Mouse (Mus musculus) midbrain, postnatal 0 days (tissue): ENCODE results near the gene Tbc1d25. TPM values are rescaled to one million over a fixed set of nuclear protein-coding genes. Genes with fewer than 3 reads are reported as not detected.

ENCODE experiments used
- ATAC-seq: fragments of 200-750 bp; cut with Nextera tagmentation; 2 replicates; pipeline ENCODE4 v1.8.0; 2017; ENCODE audit warnings: moderate number of reproducible peaks, mild to moderate bottlenecking, moderate TSS enrichment, moderate library complexity; ENCODE audit not compliant: low FRiP score
- DNase-seq: peaks from one replicate; pipeline ENCODE4 v3.0.0-alpha.2; 2015; ENCODE audit warnings: low spot score
- H3K27ac ChIP-seq: fragments of 300-500 bp; sonication (generic); 2 replicates; pipeline ENCODE4 v1.5.1; 2014; ENCODE audit warnings: low read depth, mild to moderate bottlenecking, low read length, mixed read lengths
- H3K27me3 ChIP-seq: fragments of 300-500 bp; sonication (generic); 2 replicates; pipeline ENCODE4 v1.6.1; 2014; ENCODE audit warnings: low read length, control low read depth, mixed read lengths; ENCODE audit not compliant: insufficient read depth
- H3K36me3 ChIP-seq: fragments of 300-500 bp; sonication (generic); 2 replicates; pipeline ENCODE4 v1.6.1; 2014; ENCODE audit warnings: low read length, control low read depth, mixed read lengths; ENCODE audit not compliant: insufficient read depth
- H3K4me1 ChIP-seq: fragments of 300-500 bp; sonication (generic); 2 replicates; pipeline ENCODE4 v1.6.1; 2014; ENCODE audit warnings: mild to moderate bottlenecking, control low read depth, antibody characterized with exemption, low read length, mixed read lengths; ENCODE audit not compliant: insufficient read depth
- H3K4me2 ChIP-seq: fragments of 300-500 bp; sonication (generic); 2 replicates; pipeline ENCODE4 v1.6.1; 2014; ENCODE audit warnings: low read depth, mild to moderate bottlenecking, low read length, mixed read lengths; ENCODE audit not compliant: poor library complexity, severe bottlenecking
- H3K4me3 ChIP-seq: fragments of 300-500 bp; sonication (generic); 2 replicates; pipeline ENCODE4 v1.5.1; 2014; ENCODE audit warnings: low read depth, mild to moderate bottlenecking, low read length, moderate library complexity
- H3K9ac ChIP-seq: fragments of 300-500 bp; sonication (generic); replicated peaks from 2 replicates; pipeline ENCODE4 v1.6.1; 2014; ENCODE audit warnings: mild to moderate bottlenecking, low read length, moderate library complexity, mixed read lengths; ENCODE audit not compliant: poor library complexity, severe bottlenecking
- H3K9me3 ChIP-seq: fragments of 300-500 bp; sonication (generic); 2 replicates; pipeline ENCODE4 v1.6.1; 2016; ENCODE audit warnings: low read length, control low read depth
- CTCF ChIP-seq: IDR thresholded peaks from 2 replicates; pipeline ENCODE4 v1.5.1; 2016; ENCODE audit warnings: antibody characterized with exemption, mild to moderate bottlenecking
- WGBS: fragments of 180-500 bp; shearing (Covaris S2); extraction: QIAGEN DNeasy Blood & Tissue Kit; methylation state at CpG from one replicate; pipeline ENCODE4 v1.1.7; 2014; 5-methylcytosine and 5-hydroxymethylcytosine counted together
- polyA plus RNA-seq: library from polyadenylated mRNA; unstranded; fragments of >200 nt; fragmentation: Nextera tagmentation; extraction: Ambion mirVana; gene quantifications from 2 replicates; pipeline ENCODE4 v1.2.1, GENCODE M21; 2015
- total RNA-seq: library from RNA; depleted of rRNA; stranded (reverse); fragments of >200 nt; gene quantifications from 2 replicates; pipeline ENCODE4 v1.2.3, GENCODE M21; 2014

Gene Tbc1d25
- total and polyA plus RNA-seq, 2 experiments from 2014 or later, result 17.6 to 24.7 TPM

- no peaks in the 10 kb centered on the region for H3K4me1 ChIP-seq
- H3K9me3 ChIP-seq, result no peaks in the 10 kb centered on the region
- no peak for ATAC-seq
- no peak for TF ChIP-seq CTCF
- 94% methylated on average over 4 of the region's 4 CpGs for WGBS
- H3K27me3 ChIP-seq, result no peaks in the 10 kb centered on the region
- no peak overlapping the region for H3K4me3 ChIP-seq
- no peak overlapping the region for H3K27ac ChIP-seq
- H3K36me3 ChIP-seq, result no peaks in the 10 kb centered on the region
- no peak for DNase-seq
- no peak overlapping the region for H3K9ac ChIP-seq
- no peak overlapping the region for H3K4me2 ChIP-seq
Measured at GRCm38 (mm10) chrX:8164471-8164870, 11.5 kb downstream of the Tbc1d25 start.

- no peak for ATAC-seq
Measured at GRCm38 (mm10) chrX:8163076-8163475, 12.9 kb downstream of the Tbc1d25 start.

GRCm38 (mm10) chrX:8145153-8145991 lies 30.6 kb downstream of the Tbc1d25 start, which contains the start of gene Rbm3:
Gene Rbm3 (minus strand): TSS chrX:8145880.
- H3K4me3 ChIP-seq, result peak within 1 kb of the TSS; percentile 52
- peaks cover 4% of the 10 kb centered on the region; the same call in 1 of the 2 replicates for H3K4me1 ChIP-seq
- WGBS, result 24% methylated on average over 53 of the region's 65 CpGs
- ATAC-seq (peak; percentile 96), DNase-seq (peak; percentile 92)
- no peaks in the 10 kb centered on the region for H3K27me3 ChIP-seq
- H3K4me2 ChIP-seq, result peak within 1 kb of the TSS; percentile 51
- no peaks in the 10 kb centered on the region for H3K9me3 ChIP-seq
- peak within 1 kb of the TSS; percentile 94 for H3K27ac ChIP-seq
- TF ChIP-seq CTCF, result no peak
- H3K9ac ChIP-seq, result peak within 1 kb of the TSS; percentile 83
- H3K36me3 ChIP-seq, result 0 out of 2 replicates have a peak, but pooled peaks cover 6% of the 10 kb centered on the region

More at GRCm38 (mm10) chrX:8163076-8163475, 12.9 kb downstream of the Tbc1d25 start:
- no peaks in the 10 kb centered on the region for H3K9me3 ChIP-seq
- H3K4me2 ChIP-seq, result no peak overlapping the region
- no peak overlapping the region for H3K9ac ChIP-seq
- DNase-seq, result no peak
- H3K27ac ChIP-seq, result no peak overlapping the region
- H3K4me1 ChIP-seq, result no peaks in the 10 kb centered on the region
- H3K27me3 ChIP-seq, result no peaks in the 10 kb centered on the region
- 88% methylated on average over 5 of the region's 5 CpGs for WGBS
- H3K36me3 ChIP-seq, result no peaks in the 10 kb centered on the region
- H3K4me3 ChIP-seq, result no peak overlapping the region
- no peak for TF ChIP-seq CTCF

GRCm38 (mm10) chrX:8143750-8144149 lies 32.2 kb downstream of the Tbc1d25 start:
- Histone ChIP-seq H3K4me1 (peaks cover 4% of the 10 kb centered on the region; the same call in 1 of the 2 replicates), H3K36me3 (0 out of 2 replicates have a peak, but pooled peaks cover 6% of the 10 kb centered on the region), H3K4me3 (no peak overlapping the region; the same call in 1 of the 2 replicates), H3K9ac (0 out of 2 replicates have a peak overlapping the region, but pooled peaks have one; percentile 50), H3K4me2 (peak overlapping the region; percentile 51), H3K9me3 (no peaks in the 10 kb centered on the region), H3K27me3 (no peaks in the 10 kb centered on the region), H3K27ac (no peak overlapping the region)
- TF ChIP-seq CTCF, result no peak
- DNase-seq (no peak), ATAC-seq (no peak)
- WGBS, result 66% methylated on average over 7 of the region's 7 CpGs

GRCm38 (mm10) chrX:8142948-8143347 lies 33.0 kb downstream of the Tbc1d25 start:
- no peak overlapping the region for H3K27ac ChIP-seq
- H3K4me3 ChIP-seq, result no peak overlapping the region
- DNase-seq (no peak), ATAC-seq (no peak)
- peaks cover 4% of the 10 kb centered on the region; the same call in 1 of the 2 replicates for H3K4me1 ChIP-seq
- 0 out of 2 replicates have a peak, but pooled peaks cover 6% of the 10 kb centered on the region for H3K36me3 ChIP-seq
- TF ChIP-seq CTCF, result no peak
- WGBS, result 87% methylated on average over 7 of the region's 7 CpGs
- no peaks in the 10 kb centered on the region for H3K27me3 ChIP-seq
- no peak overlapping the region for H3K9ac ChIP-seq
- H3K9me3 ChIP-seq, result no peaks in the 10 kb centered on the region
- no peak overlapping the region for H3K4me2 ChIP-seq

- no peak overlapping the region for H3K4me3 ChIP-seq
- TF ChIP-seq CTCF, result no peak
- no peak overlapping the region for H3K9ac ChIP-seq
- no peak overlapping the region for H3K4me2 ChIP-seq
- H3K4me1 ChIP-seq, result peaks cover 4% of the 10 kb centered on the region; the same call in 1 of the 2 replicates
- ATAC-seq (no peak), DNase-seq (no peak)
- H3K27me3 ChIP-seq, result no peaks in the 10 kb centered on the region
- no peaks in the 10 kb centered on the region for H3K9me3 ChIP-seq
- H3K27ac ChIP-seq, result no peak overlapping the region
- WGBS, result 72% methylated on average over 3 of the region's 3 CpGs
- H3K36me3 ChIP-seq, result 0 out of 2 replicates have a peak, but pooled peaks cover 6% of the 10 kb centered on the region
Measured at GRCm38 (mm10) chrX:8141058-8141457, 34.9 kb downstream of the Tbc1d25 start.
